ENCODE assay signal across 18 mouse cellular contexts in the genomic region with DNA sequence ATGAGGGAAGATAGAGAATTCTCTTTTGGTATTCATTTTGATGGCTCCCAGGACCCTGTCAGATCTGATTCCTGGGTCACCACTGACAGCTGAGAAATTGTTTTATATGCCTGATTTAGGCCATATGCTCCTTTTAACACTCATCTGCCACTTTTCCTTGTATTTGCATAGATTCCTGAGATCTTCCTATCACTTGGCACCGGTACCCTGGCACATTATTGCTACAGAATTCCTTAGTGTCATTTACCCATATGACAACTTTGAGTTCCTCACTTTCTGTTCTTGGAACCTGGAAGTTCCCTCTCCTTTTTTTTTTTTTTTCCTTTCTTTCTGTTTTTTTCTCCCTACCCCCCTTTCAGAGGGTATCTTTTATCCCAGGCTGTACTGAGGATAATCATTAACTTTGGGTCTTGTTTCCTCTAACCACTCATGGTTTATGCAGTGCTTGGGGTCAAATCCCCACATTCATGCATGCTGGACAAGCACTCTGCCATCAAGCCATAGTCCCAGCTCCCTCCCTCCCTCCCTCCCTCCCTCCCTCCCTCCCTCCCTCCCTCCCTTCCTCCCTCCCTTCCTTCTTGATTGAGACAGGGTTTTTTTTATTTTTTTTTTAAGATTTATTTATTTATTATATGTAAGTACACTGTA. TPM values are rescaled to one million over a fixed set of nuclear protein-coding genes. Genes with fewer than 3 reads are reported as not detected.
"Had no signal": no experiment of that assay in that cellular context is flagged by ENCODE, and none has a peak within 500 bp of the region (broad histone marks: within the 10 kb centered on the region; RNA-seq: fewer than 3 reads in every experiment).

No protein-coding gene starts in this region.

- H3K9ac ChIP-seq: limb, embryonic 15.5 days; liver, embryonic 14.5 days; lung, embryonic 14.5 days; neural tube, embryonic 15.5 days had no signal

- H3K27ac ChIP-seq: limb, embryonic 15.5 days; liver, embryonic 14.5 days; midbrain, embryonic 10.5 days; neural tube, embryonic 15.5 days had no signal

- DNase-seq: lung, embryonic 14.5 days; lung, postnatal 10 days; lung, postnatal 4 days; midbrain, embryonic 14.5 days; right cerebral cortex, adult 18-20 months; right cerebral cortex, postnatal 25 days; thymus, postnatal 4 days had no signal

- H3K27me3 ChIP-seq: limb, embryonic 15.5 days; neural tube, embryonic 15.5 days had no signal

- H3K9me3 ChIP-seq: limb, embryonic 15.5 days; midbrain, embryonic 10.5 days; neural tube, embryonic 15.5 days had no signal

- H3K4me3 ChIP-seq: limb, embryonic 15.5 days; midbrain, embryonic 10.5 days; myocyte; neural tube, embryonic 15.5 days had no signal

- H3K4me2 ChIP-seq: limb, embryonic 15.5 days; lung, embryonic 14.5 days; neural tube, embryonic 15.5 days had no signal

RNA-seq across cellular contexts. Expression of a gene that starts 39.2 kb away (rescaled TPM):
- total RNA-seq: layer of hippocampus, postnatal 25 days; left cerebral cortex, adult 8-10 months; left cerebral cortex, postnatal 25 days; megakaryocyte, adult 5-6 weeks had no signal
- polyA plus RNA-seq: limb, embryonic 11.5 days; limb, embryonic 15.5 days; liver, embryonic 14.5 days; lung, embryonic 14.5 days; midbrain, embryonic 14.5 days; myocyte; neural tube, embryonic 11.5 days; neural tube, embryonic 15.5 days had no signal
